Mouse (Mus musculus) duodenum, adult 2 months (tissue): ENCODE results near the gene Olfr1348. TPM values are rescaled to one million over a fixed set of nuclear protein-coding genes. Genes with fewer than 3 reads are reported as not detected.

Source experiments
- polyA plus RNA-seq: library from polyadenylated mRNA; depleted of rRNA; stranded (reverse); fragments of >200 nt; gene quantifications from 2 replicates; pipeline ENCODE4 v1.2.3, GENCODE M21; 2012; ENCODE audit warnings: low replicate concordance; rRNA removed

Olfr1348 gene
- polyA plus RNA-seq, result not detected in 2 replicates

GRCm38 (mm10) chr7:6508648-6509047, at the start of gene Olfr1348:
TSS of gene Olfr1348 (minus strand) at chr7:6508748.

GRCm38 (mm10) chr7:6522850-6523249, 14.3 kb upstream of the Olfr1348 start, which contains the start of gene Olfr1349:
TSS of gene Olfr1349 (minus strand) at chr7:6522950.

GRCm38 (mm10) chr7:6499655-6500054, 8.9 kb downstream of the Olfr1348 start, which contains the start of gene Olfr1347:
TSS of gene Olfr1347 (minus strand) at chr7:6499755.

GRCm38 (mm10) chr7:6486841-6487240, 21.7 kb downstream of the Olfr1348 start, which contains the start of gene Olfr5:
TSS of gene Olfr5 (minus strand) at chr7:6486941.

GRCm38 (mm10) chr7:6466951-6467350, 41.6 kb downstream of the Olfr1348 start, which contains the start of gene Olfr1346:
TSS of gene Olfr1346 (plus strand) at chr7:6467101.

GRCm38 (mm10) chr7:6455868-6456267, 52.7 kb downstream of the Olfr1348 start, which contains the start of gene Olfr1336:
TSS of gene Olfr1336 (plus strand) at chr7:6456168.

Other genes with a start within 250 kb of the Olfr1348 start
- gene Zfp667, start 222.2 kb downstream of the Olfr1348 start, polyA plus RNA-seq, result 0.12 TPM in 1 of 2 replicates, not detected in the other
- gene Zfp583, start 177.5 kb downstream of the Olfr1348 start, polyA plus RNA-seq, result not detected in 2 replicates
- not detected in 2 replicates for gene Gm3854, start 165.0 kb downstream of the Olfr1348 start, polyA plus RNA-seq
- 0.02 TPM in 1 of 2 replicates, not detected in the other for gene Zfp78, start 145.5 kb downstream of the Olfr1348 start, polyA plus RNA-seq
- gene Zfp28, start 125.5 kb downstream of the Olfr1348 start, polyA plus RNA-seq, result 0.18 and 0.23 TPM in 2 replicates
- gene Smim17, start 110.0 kb downstream of the Olfr1348 start, polyA plus RNA-seq, result not detected in 2 replicates
- not detected in 2 replicates for gene Gm20715, start 98.5 kb downstream of the Olfr1348 start, polyA plus RNA-seq
- gene Olfr1344, start 70.1 kb downstream of the Olfr1348 start, polyA plus RNA-seq, result not detected in 2 replicates
- gene Olfr1336, start 52.6 kb downstream of the Olfr1348 start, polyA plus RNA-seq, result not detected in 2 replicates
- not detected in 2 replicates for gene Olfr1346, start 41.6 kb downstream of the Olfr1348 start, polyA plus RNA-seq
- not detected in 2 replicates for gene Olfr5, start 21.8 kb downstream of the Olfr1348 start, polyA plus RNA-seq
- not detected in 2 replicates for gene Olfr1347, start 9.0 kb downstream of the Olfr1348 start, polyA plus RNA-seq
- not detected in 2 replicates for gene Olfr1349, start 14.2 kb upstream of the Olfr1348 start, polyA plus RNA-seq
- gene Olfr1350, start 56.1 kb upstream of the Olfr1348 start, polyA plus RNA-seq, result not detected in 2 replicates
- gene Zim1, start 187.7 kb upstream of the Olfr1348 start, polyA plus RNA-seq, result 0.04 TPM in 1 of 2 replicates, not detected in the other
- gene Peg3, start 221.7 kb upstream of the Olfr1348 start, polyA plus RNA-seq, result 0.28 and 0.79 TPM in 2 replicates
- gene Usp29, start 221.8 kb upstream of the Olfr1348 start, polyA plus RNA-seq, result not detected in 2 replicates